Mouse (Mus musculus) lung, postnatal 0 days (tissue): ENCODE results near the gene Magee1.

ENCODE experiments used
- CTCF ChIP-seq: IDR thresholded peaks from 2 replicates; pipeline ENCODE4 v1.5.1; 2016; ENCODE audit warnings: antibody characterized with exemption, mild to moderate bottlenecking
- EP300 ChIP-seq: IDR thresholded peaks from 2 replicates; pipeline ENCODE4 v1.6.1; 2016; ENCODE audit warnings: antibody characterized with exemption, mild to moderate bottlenecking, control low read depth

DNA sequence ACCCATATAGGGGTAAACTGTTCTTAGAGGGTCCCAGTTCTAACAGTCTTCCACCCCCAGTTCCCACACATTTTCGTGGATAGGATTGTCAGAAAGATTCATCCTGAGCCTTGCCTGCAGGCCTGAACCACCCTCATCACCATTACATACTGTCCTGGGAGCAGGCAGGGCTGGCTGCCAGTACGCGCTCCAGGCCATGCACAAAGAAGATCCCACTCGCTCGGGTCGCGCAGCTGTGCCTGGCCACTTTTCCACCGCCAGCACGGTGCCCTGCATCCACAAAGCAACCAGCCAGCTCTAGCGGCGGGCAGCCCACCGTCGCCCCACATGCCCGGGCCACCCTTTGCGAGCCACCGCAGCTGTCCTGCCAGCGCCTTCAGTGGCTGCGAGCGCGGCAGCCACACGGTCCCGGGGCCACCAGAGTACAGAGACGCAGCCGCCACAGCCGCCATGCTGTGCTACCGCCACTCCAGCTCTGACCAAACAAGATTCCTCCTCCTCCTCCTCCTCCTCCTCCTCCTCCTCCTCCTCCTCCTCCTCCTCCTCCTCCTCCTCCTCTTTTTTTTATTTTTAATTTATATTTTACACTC is 31.8 kb downstream of the Magee1 start:
- TF ChIP-seq CTCF, result no peak
- TF ChIP-seq EP300, result no peak
